Mouse (Mus musculus) spleen, embryonic (tissue): ENCODE results near the gene Adgrl1.
"Not testable (repeated sequence)": the region's sequence is repeated elsewhere in the genome, so short reads cannot be mapped to it uniquely, and the experiment has no call there.

ENCODE experiments used
- CTCF ChIA-PET: fragments of 350-600 bp; sonication (Branson Sonifier 250); formaldehyde crosslinking; loops from one replicate; lab custom pipeline; 2022; lab: Charles Lee

Adgrl1 gene

GRCm38 (mm10) chr8:83982449-83982848 lies 82.5 kb downstream of the Adgrl1 start:
- CTCF ChIA-PET, result interaction anchor here (0.6 kb wide), 1 partner anchor 36 kb away, joined by 4 read pairs; no protein-coding TSS in a partner anchor

- CTCF ChIA-PET, result not testable (repeated sequence)
Measured at GRCm38 (mm10) chr8:83983222-83983621, 83.3 kb downstream of the Adgrl1 start.

- CTCF ChIA-PET, result interaction anchor here (0.6 kb wide), 1 partner anchor 270 kb away, joined by 3 read pairs; no protein-coding TSS in a partner anchor
Measured at GRCm38 (mm10) chr8:83989243-83989642, 89.3 kb downstream of the Adgrl1 start.

GRCm38 (mm10) chr8:83990170-83990569 lies 90.3 kb downstream of the Adgrl1 start:
- CTCF ChIA-PET, result no interaction called here
